Mouse (Mus musculus) megakaryocyte, embryonic 14.5 days (primary cell): ENCODE measurements at regions not wholly inside any gene's neighbourhood (a gene's known extent, or its start where the extent isn't known, plus 50 kb on each side); places are given as distances from the start of the nearest gene placed in this dataset.

Source experiments
- FLI1 ChIP-seq: IDR thresholded peaks from 2 replicates; pipeline ENCODE4 v1.6.1; 2012; ENCODE audit warnings: low read length, inconsistent platforms, mixed read lengths
- GATA1 ChIP-seq: IDR thresholded peaks from 3 replicates; pipeline ENCODE4 v1.6.1; 2012; ENCODE audit warnings: mixed read lengths, low read length, inconsistent platforms, borderline replicate concordance

GRCm38 (mm10) chr9:113260296-113260695 is 447.8 kb downstream of the Pdcd6ip start:
- no peak for TF ChIP-seq GATA1
- no peak for TF ChIP-seq FLI1
